Mouse (Mus musculus) forebrain, embryonic 13.5 days (tissue): Measurements from ENCODE around the gene Fosl1. TPM values are rescaled to one million over a fixed set of nuclear protein-coding genes. Genes with fewer than 3 reads are reported as not detected.

Experiments
- ATAC-seq: fragments of 200-750 bp; cut with Nextera tagmentation; 2 replicates; pipeline ENCODE4 v1.8.0; 2017
- H3K27ac ChIP-seq: fragments of 300-500 bp; sonication (generic); 2 replicates; pipeline ENCODE4 v1.5.1; 2015; ENCODE audit warnings: inconsistent platforms, mild to moderate bottlenecking, moderate library complexity
- H3K27me3 ChIP-seq: fragments of 300-500 bp; sonication (generic); 2 replicates; pipeline ENCODE4 v1.6.1; 2015; ENCODE audit warnings: mild to moderate bottlenecking, inconsistent platforms
- H3K36me3 ChIP-seq: fragments of 300-500 bp; sonication (generic); 2 replicates; pipeline ENCODE4 v1.6.1; 2015; ENCODE audit warnings: mild to moderate bottlenecking, inconsistent platforms; ENCODE audit not compliant: poor library complexity, severe bottlenecking
- H3K4me1 ChIP-seq: fragments of 300-500 bp; sonication (generic); 2 replicates; pipeline ENCODE4 v1.6.1; 2015; ENCODE audit warnings: inconsistent platforms
- H3K4me2 ChIP-seq: fragments of 300-500 bp; sonication (generic); 2 replicates; pipeline ENCODE4 v1.6.1; 2015; ENCODE audit warnings: inconsistent platforms, mild to moderate bottlenecking, moderate library complexity
- H3K4me3 ChIP-seq: fragments of 300-500 bp; sonication (generic); 2 replicates; pipeline ENCODE4 v1.5.1; 2015; ENCODE audit warnings: mild to moderate bottlenecking, inconsistent platforms
- H3K9ac ChIP-seq: fragments of 300-500 bp; sonication (generic); 2 replicates; pipeline ENCODE4 v1.6.1; 2015; ENCODE audit warnings: mild to moderate bottlenecking, inconsistent platforms
- H3K9me3 ChIP-seq: fragments of 300-500 bp; sonication (generic); replicated peaks from 2 replicates; pipeline ENCODE4 v1.6.1; 2016; ENCODE audit warnings: inconsistent platforms
- WGBS: fragments of 180-500 bp; shearing (Covaris S2); methylation state at CpG from one replicate; pipeline ENCODE4 v1.1.7; 2015; 5-methylcytosine and 5-hydroxymethylcytosine counted together
- polyA plus RNA-seq: library from polyadenylated mRNA; unstranded; fragments of >200 nt; fragmentation: Nextera tagmentation; extraction: Ambion mirVana; gene quantifications from 2 replicates; pipeline ENCODE4 v1.2.1, GENCODE M21; 2015

Fosl1 gene
- polyA plus RNA-seq, 1 experiment from 2014 or later: not detected

- peaks cover 17% of the 10 kb centered on the region for H3K4me1 ChIP-seq
- no peaks in the 10 kb centered on the region for H3K36me3 ChIP-seq
- H3K9me3 ChIP-seq: no peaks in the 10 kb centered on the region
- ATAC-seq: no peak
- peaks cover 67% of the 10 kb centered on the region for H3K27me3 ChIP-seq
- H3K9ac ChIP-seq: 0 out of 2 replicates have a peak overlapping the region, but pooled peaks have one; percentile 61
- no peak overlapping the region for H3K27ac ChIP-seq
- WGBS: 7% methylated on average over 36 of the region's 36 CpGs
- H3K4me2 ChIP-seq: peak overlapping the region; percentile 95
- peak overlapping the region; percentile 53 for H3K4me3 ChIP-seq
Observed at GRCm38 (mm10) chr19:5448354-5449150, 1.2 kb downstream of the Fosl1 start.

- WGBS: 84% methylated on average over 3 of the region's 3 CpGs
- H3K27me3 ChIP-seq: peaks cover 67% of the 10 kb centered on the region
- no peak overlapping the region for H3K4me2 ChIP-seq
- ATAC-seq: no peak
- H3K9me3 ChIP-seq: no peaks in the 10 kb centered on the region
- H3K36me3 ChIP-seq: 0 out of 2 replicates have a peak, but pooled peaks cover 9% of the 10 kb centered on the region
- no peak overlapping the region for H3K27ac ChIP-seq
- H3K4me3 ChIP-seq: no peak overlapping the region
- H3K4me1 ChIP-seq: peaks cover 23% of the 10 kb centered on the region
- H3K9ac ChIP-seq: no peak overlapping the region
Observed at GRCm38 (mm10) chr19:5449673-5450072, 2.3 kb downstream of the Fosl1 start.

- H3K4me3 ChIP-seq: no peak overlapping the region
- WGBS: 82% methylated on average over 6 of the region's 6 CpGs
- no peak for ATAC-seq
- peaks cover 44% of the 10 kb centered on the region for H3K4me1 ChIP-seq
- H3K9me3 ChIP-seq: no peaks in the 10 kb centered on the region
- no peak overlapping the region for H3K27ac ChIP-seq
- 0 out of 2 replicates have a peak, but pooled peaks cover 9% of the 10 kb centered on the region for H3K36me3 ChIP-seq
- peaks cover 47% of the 10 kb centered on the region for H3K27me3 ChIP-seq
- H3K4me2 ChIP-seq: no peak overlapping the region
- H3K9ac ChIP-seq: no peak overlapping the region
Observed at GRCm38 (mm10) chr19:5451766-5452165, 4.4 kb downstream of the Fosl1 start.

- Histone ChIP-seq H3K4me3 (peak overlapping the region; percentile 77; the same call in 1 of the 2 replicates), H3K27me3 (peaks cover 19% of the 10 kb centered on the region), H3K9me3 (no peaks in the 10 kb centered on the region), H3K9ac (0 out of 2 replicates have a peak overlapping the region, but pooled peaks have one; percentile 22), H3K27ac (no peak overlapping the region), H3K4me2 (peak overlapping the region; percentile 99), H3K36me3 (0 out of 2 replicates have a peak, but pooled peaks cover 9% of the 10 kb centered on the region), H3K4me1 (peaks cover 36% of the 10 kb centered on the region)
- no peak for ATAC-seq
- WGBS: 84% methylated on average over 12 of the region's 12 CpGs
Observed at GRCm38 (mm10) chr19:5455037-5455436, 7.7 kb downstream of the Fosl1 start.

- Histone ChIP-seq H3K4me2 (peak overlapping the region; percentile 99), H3K36me3 (0 out of 2 replicates have a peak, but pooled peaks cover 9% of the 10 kb centered on the region), H3K27me3 (peaks cover 13% of the 10 kb centered on the region), H3K27ac (peak overlapping the region; percentile 14; the same call in 1 of the 2 replicates), H3K4me3 (peak overlapping the region; percentile 77), H3K9me3 (no peaks in the 10 kb centered on the region), H3K4me1 (peaks cover 37% of the 10 kb centered on the region), H3K9ac (0 out of 2 replicates have a peak overlapping the region, but pooled peaks have one; percentile 22)
- 69% methylated on average over 8 of the region's 8 CpGs for WGBS
- ATAC-seq: no peak
Observed at GRCm38 (mm10) chr19:5455568-5455967, 8.2 kb downstream of the Fosl1 start.

- H3K27me3 ChIP-seq: peaks cover 6% of the 10 kb centered on the region; the same call in 1 of the 2 replicates
- WGBS: 5% methylated on average over 26 of the region's 26 CpGs
- peak overlapping the region; percentile 77 for H3K4me3 ChIP-seq
- peaks cover 43% of the 10 kb centered on the region for H3K4me1 ChIP-seq
- peak overlapping the region; percentile 99 for H3K4me2 ChIP-seq
- no peak for ATAC-seq
- no peaks in the 10 kb centered on the region for H3K9me3 ChIP-seq
- H3K9ac ChIP-seq: peak overlapping the region; percentile 89
- H3K36me3 ChIP-seq: 0 out of 2 replicates have a peak, but pooled peaks cover 9% of the 10 kb centered on the region
- peak overlapping the region; percentile 96 for H3K27ac ChIP-seq
Observed at GRCm38 (mm10) chr19:5456241-5456921, 9.0 kb downstream of the Fosl1 start.

GRCm38 (mm10) chr19:5456922-5457745 lies 9.8 kb downstream of the Fosl1 start:
- peak overlapping the region; percentile 89 for H3K9ac ChIP-seq
- peaks cover 4% of the 10 kb centered on the region; the same call in 1 of the 2 replicates for H3K27me3 ChIP-seq
- H3K4me2 ChIP-seq: peak overlapping the region; percentile 99
- under 1% methylated on average over 70 of the region's 70 CpGs for WGBS
- peak overlapping the region; percentile 77 for H3K4me3 ChIP-seq
- peaks cover 9% of the 10 kb centered on the region; the same call in 1 of the 2 replicates for H3K36me3 ChIP-seq
- H3K27ac ChIP-seq: peak overlapping the region; percentile 96
- H3K4me1 ChIP-seq: peaks cover 49% of the 10 kb centered on the region
- no peaks in the 10 kb centered on the region for H3K9me3 ChIP-seq
- ATAC-seq: peak; percentile 95

GRCm38 (mm10) chr19:5457746-5458442 lies 10.5 kb downstream of the Fosl1 start, which contains the start of gene Ccdc85b:
Gene Ccdc85b, minus strand, starts transcription at chr19:5457894.
- no peak; the same call in 1 of the 2 replicates for ATAC-seq
- peaks cover 4% of the 10 kb centered on the region; the same call in 1 of the 2 replicates for H3K27me3 ChIP-seq
- no peaks in the 10 kb centered on the region for H3K9me3 ChIP-seq
- peaks cover 49% of the 10 kb centered on the region for H3K4me1 ChIP-seq
- H3K4me3 ChIP-seq: peak within 1 kb of the TSS; percentile 77
- H3K4me2 ChIP-seq: peak within 1 kb of the TSS; percentile 99
- 14% methylated on average over 14 of the region's 14 CpGs for WGBS
- peak within 1 kb of the TSS; percentile 96 for H3K27ac ChIP-seq
- H3K9ac ChIP-seq: peak within 1 kb of the TSS; percentile 89
- H3K36me3 ChIP-seq: peaks cover 17% of the 10 kb centered on the region

GRCm38 (mm10) chr19:5459019-5459418 lies 11.7 kb downstream of the Fosl1 start:
- Histone ChIP-seq H3K36me3 (peaks cover 24% of the 10 kb centered on the region), H3K27ac (no peak overlapping the region), H3K9me3 (no peaks in the 10 kb centered on the region), H3K4me1 (peaks cover 54% of the 10 kb centered on the region), H3K9ac (no peak overlapping the region), H3K4me2 (no peak overlapping the region), H3K27me3 (peaks cover 4% of the 10 kb centered on the region; the same call in 1 of the 2 replicates), H3K4me3 (no peak overlapping the region)
- WGBS: 66% methylated on average over 7 of the region's 7 CpGs
- no peak for ATAC-seq

- Histone ChIP-seq H3K9ac (peak overlapping the region; percentile 84), H3K4me1 (peaks cover 54% of the 10 kb centered on the region), H3K36me3 (peaks cover 27% of the 10 kb centered on the region), H3K27ac (peak overlapping the region; percentile 68), H3K27me3 (peaks cover 4% of the 10 kb centered on the region; the same call in 1 of the 2 replicates), H3K4me2 (peak overlapping the region; percentile 97), H3K4me3 (peak overlapping the region; percentile 80), H3K9me3 (no peaks in the 10 kb centered on the region)
- ATAC-seq: no peak
- 24% methylated on average over 3 of the region's 3 CpGs for WGBS
Observed at GRCm38 (mm10) chr19:5459896-5460295, 12.5 kb downstream of the Fosl1 start.
